Mouse (Mus musculus) CH12.LX (cell line): Measurements from ENCODE around the gene Zfp882. TPM values are rescaled to one million over a fixed set of nuclear protein-coding genes. Genes with fewer than 3 reads are reported as not detected.

Experiments used
- DNase-seq: peaks from one replicate; pipeline ENCODE4 v3.0.0-alpha.2; 2013; ENCODE audit errors: extremely low read depth
- H3K27ac ChIP-seq: 2 replicates; pipeline ENCODE4 v1.5.1; 2012; ENCODE audit warnings: low read depth, mild to moderate bottlenecking, control low read depth, moderate library complexity; ENCODE audit not compliant: insufficient read depth
- H3K27me3 ChIP-seq: replicated peaks from 2 replicates; pipeline ENCODE3; 2012; ENCODE audit warnings: inconsistent platforms
- H3K36me3 ChIP-seq, 2 experiments: replicated peaks in 1 of 2; 2 replicates each; pipeline versions ENCODE3 to v1.6.1; 2012; ENCODE audit warnings: inconsistent platforms in 1 of 2, low read length in 1 of 2, mild to moderate bottlenecking in 1 of 2, mixed read lengths in 1 of 2, moderate library complexity in 1 of 2; ENCODE audit not compliant: control insufficient read depth in 1 of 2, insufficient read depth in 1 of 2
- H3K4me1 ChIP-seq, 2 experiments: 2 replicates each; pipeline ENCODE4 v1.6.1; 2012; ENCODE audit warnings: inconsistent platforms in 1 of 2, moderate library complexity in 1 of 2; ENCODE audit not compliant: insufficient read depth in 2 of 2, control insufficient read depth in 1 of 2
- H3K4me2 ChIP-seq: 2 replicates; pipeline ENCODE4 v1.6.1; 2012; ENCODE audit warnings: low read depth, mild to moderate bottlenecking, control low read depth; ENCODE audit not compliant: poor library complexity, insufficient read depth, severe bottlenecking
- H3K4me3 ChIP-seq, 3 experiments: fragments of 150-350 bp in 1 of 3; sonication (generic) in 1 of 3; replicated peaks in 1 of 3; 2 replicates each; pipeline versions ENCODE3 to v1.5.1; 2011 to 2012; ENCODE audit warnings: low read depth in 2 of 3, low read length in 2 of 3, mild to moderate bottlenecking in 2 of 3, moderate library complexity in 2 of 3, control low read depth in 1 of 3, improper control_type of control experiment in 1 of 3, inconsistent platforms in 1 of 3, mixed read lengths in 1 of 3; ENCODE audit not compliant: poor library complexity in 1 of 3
- H3K79me2 ChIP-seq: replicated peaks from 2 replicates; pipeline ENCODE4 v1.6.1; 2012; ENCODE audit warnings: mild to moderate bottlenecking, moderate library complexity; ENCODE audit not compliant: control insufficient read depth, poor library complexity, insufficient read depth, severe bottlenecking; ENCODE audit errors: extremely low read depth
- H3K9ac ChIP-seq: 2 replicates; pipeline ENCODE4 v1.6.1; 2012; ENCODE audit warnings: low read depth, mild to moderate bottlenecking, control low read depth, moderate library complexity; ENCODE audit not compliant: insufficient read depth
- H3K9me3 ChIP-seq: replicated peaks from 2 replicates; pipeline ENCODE3; 2012; ENCODE audit warnings: low read length, inconsistent platforms, mixed read lengths
- CHD1 ChIP-seq: IDR thresholded peaks from 2 replicates; pipeline ENCODE4 v1.6.1; 2012; ENCODE audit warnings: low read depth, low read length, improper control_type of control experiment, inconsistent platforms
- ELF1 ChIP-seq: IDR thresholded peaks from 2 replicates; pipeline ENCODE4 v1.6.1; 2014; ENCODE audit warnings: low read depth, mild to moderate bottlenecking, inconsistent platforms, low read length, improper control_type of control experiment
- EP300 ChIP-seq: IDR thresholded peaks from 2 replicates; pipeline ENCODE4 v1.6.1; 2011; ENCODE audit warnings: low read length, improper control_type of control experiment
- HCFC1 ChIP-seq: IDR thresholded peaks from 2 replicates; pipeline ENCODE4 v1.6.1; 2012; ENCODE audit warnings: low read depth, mild to moderate bottlenecking, inconsistent platforms, low read length, improper control_type of control experiment
- IRF4 ChIP-seq: IDR thresholded peaks from 2 replicates; pipeline ENCODE4 v1.6.1; 2014; ENCODE audit warnings: low read depth, mild to moderate bottlenecking, inconsistent platforms, low read length, improper control_type of control experiment
- JUN ChIP-seq: IDR thresholded peaks from 2 replicates; pipeline ENCODE4 v1.6.1; 2011; ENCODE audit warnings: low read depth, mild to moderate bottlenecking, low read length, improper control_type of control experiment, moderate library complexity; ENCODE audit not compliant: insufficient read depth
- JUND ChIP-seq: conservative IDR thresholded peaks from 2 replicates; pipeline ENCODE4 v1.6.1; 2011; ENCODE audit warnings: low read depth, low read length, improper control_type of control experiment
- MAFK ChIP-seq: IDR thresholded peaks from 2 replicates; pipeline ENCODE4 v1.6.1; 2011; ENCODE audit warnings: low read length, improper control_type of control experiment; ENCODE audit not compliant: insufficient replicate concordance
- MAZ ChIP-seq: IDR thresholded peaks from 2 replicates; pipeline ENCODE4 v1.6.1; 2012; ENCODE audit warnings: low read depth, mild to moderate bottlenecking, inconsistent platforms, low read length, improper control_type of control experiment, moderate library complexity
- MEF2A ChIP-seq: IDR thresholded peaks from 2 replicates; pipeline ENCODE4 v1.6.1; 2014; ENCODE audit warnings: low read depth, mild to moderate bottlenecking, inconsistent platforms, low read length, improper control_type of control experiment, borderline replicate concordance
- MXI1 ChIP-seq: IDR thresholded peaks from 2 replicates; pipeline ENCODE4 v1.6.1; 2011; ENCODE audit warnings: mild to moderate bottlenecking, low read depth, low read length, improper control_type of control experiment
- PAX5 ChIP-seq: IDR thresholded peaks from 2 replicates; pipeline ENCODE4 v1.6.1; 2012; ENCODE audit warnings: low read length, inconsistent platforms, mixed read lengths
- POLR2AphosphoS2 ChIP-seq: IDR thresholded peaks from 2 replicates; pipeline ENCODE4 v1.6.1; 2011; ENCODE audit warnings: low read depth, low read length, improper control_type of control experiment
- RAD21 ChIP-seq: IDR thresholded peaks from 2 replicates; pipeline ENCODE4 v1.6.1; 2011; ENCODE audit warnings: low read depth, mild to moderate bottlenecking, low read length, improper control_type of control experiment, moderate library complexity
- RCOR1 ChIP-seq: conservative IDR thresholded peaks from 2 replicates; pipeline ENCODE4 v1.6.1; 2012; ENCODE audit warnings: low read depth, mild to moderate bottlenecking, inconsistent platforms, low read length, improper control_type of control experiment
- SIN3A ChIP-seq: IDR thresholded peaks from 2 replicates; pipeline ENCODE4 v1.6.1; 2012; ENCODE audit warnings: low read length, improper control_type of control experiment, inconsistent platforms
- SMC3 ChIP-seq: IDR thresholded peaks from 2 replicates; pipeline ENCODE4 v1.6.1; 2011; ENCODE audit warnings: low read depth, low read length, improper control_type of control experiment
- TCF12 ChIP-seq: IDR thresholded peaks from 2 replicates; pipeline ENCODE4 v1.6.1; 2014; ENCODE audit warnings: low read depth, mild to moderate bottlenecking, inconsistent platforms, low read length, improper control_type of control experiment
- USF1 ChIP-seq: IDR thresholded peaks from 2 replicates; pipeline ENCODE4 v1.6.1; 2014; ENCODE audit warnings: low read depth, mild to moderate bottlenecking, inconsistent platforms, low read length, improper control_type of control experiment
- USF2 ChIP-seq: conservative IDR thresholded peaks from 2 replicates; pipeline ENCODE4 v1.6.1; 2011; ENCODE audit warnings: low read depth, low read length, improper control_type of control experiment
- ZMIZ1 ChIP-seq: IDR thresholded peaks from 2 replicates; pipeline ENCODE4 v1.6.1; 2012; ENCODE audit warnings: low read depth, mild to moderate bottlenecking, inconsistent platforms, low read length, improper control_type of control experiment
- dilution Hi-C: fragments of 300-500 bp; cut with MboI; formaldehyde crosslinking; loops from 2 replicates; pipeline ENCODE4 v1.14.3; 2020; ENCODE audit warnings: low sequenced_read_pairs; ENCODE audit not compliant: extremely low pct_unique_long_range_greater_than_20kb, extremely low pct_ligation_motif_present
- in situ Hi-C: fragments of 300-500 bp; cut with MboI; formaldehyde crosslinking; loops from 3 replicates; pipeline ENCODE4 v1.14.3; 2019; ENCODE audit warnings: low sequenced_read_pairs, low pct_ligation_motif_present, low pct_unique_long_range_greater_than_20kb, mixed read lengths
- polyA plus RNA-seq: library from polyadenylated mRNA; unstranded; fragments of >175 nt; gene quantifications from 2 replicates; pipeline ENCODE4 v1.2.1, GENCODE M21; 2012; ENCODE audit warnings: low read depth; ENCODE audit not compliant: insufficient read length
- total RNA-seq, 2 experiments: library from RNA; depleted of rRNA; stranded (reverse); fragments of 300-350 nt in 1 of 2; fragments of >200 nt in 1 of 2; gene quantifications; 2 replicates each; pipeline ENCODE4 v1.2.3; 2012 to 2014

Gene Zfp882
- total and polyA plus RNA-seq, 3 experiments: 2.6 to 5.2 (median 4.0) TPM

- Histone ChIP-seq H3K4me1 (peaks cover 0 to 22% of the 10 kb centered on the region in 2 experiments; a peak in 2 of 4 replicates), H3K27me3 (no peaks in the 10 kb centered on the region), H3K27ac (no peak overlapping the region), H3K4me2 (no peak overlapping the region), H3K4me3 (no peak overlapping the region), H3K9ac (no peak overlapping the region), H3K79me2 (peaks cover 29% of the 10 kb centered on the region), H3K36me3 (peaks cover 0 to 6% of the 10 kb centered on the region in 2 experiments), H3K9me3 (no peaks in the 10 kb centered on the region)
- no peak for DNase-seq
- no peak for TF ChIP-seq HCFC1
- no peak for TF ChIP-seq SIN3A
- TF ChIP-seq POLR2AphosphoS2: no peak
- no peak for TF ChIP-seq EP300
- no peak for TF ChIP-seq USF2
- dilution Hi-C loops (no loop called here), in situ Hi-C loops (no loop called here)
Measured at GRCm38 (mm10) chr8:71954666-71955065, 46.3 kb downstream of the Zfp882 start.

- dilution Hi-C loops: no loop called here
- Histone ChIP-seq H3K9ac (no peak overlapping the region), H3K27me3 (no peaks in the 10 kb centered on the region), H3K27ac (no peak overlapping the region), H3K9me3 (peaks cover 11% of the 10 kb centered on the region)
- TF ChIP-seq SMC3 (no peak), POLR2AphosphoS2 (no peak), JUN (no peak), ELF1 (no peak), ZMIZ1 (no peak), CHD1 (no peak)
- TF ChIP-seq, all 38 proteins: peak for 0
- H3K4me1 ChIP-seq: peaks cover 0 to 21% of the 10 kb centered on the region in 2 experiments; a peak in 2 of 4 replicates
- H3K79me2 ChIP-seq: peaks cover 17% of the 10 kb centered on the region
- no peak overlapping the region for H3K4me2 ChIP-seq
- H3K36me3 ChIP-seq: peaks cover 8 to 45% of the 10 kb centered on the region in 2 experiments
- H3K4me3 ChIP-seq: no peak overlapping the region
- no peak for DNase-seq
- in situ Hi-C loops: no loop called here
Measured at GRCm38 (mm10) chr8:71960483-71960882, 52.1 kb downstream of the Zfp882 start.

GRCm38 (mm10) chr8:71961796-71962195 lies 53.4 kb downstream of the Zfp882 start:
- Histone ChIP-seq H3K4me2 (no peak overlapping the region), H3K79me2 (peaks cover 17% of the 10 kb centered on the region), H3K4me1 (peaks cover 0 to 21% of the 10 kb centered on the region in 2 experiments; a peak in 2 of 4 replicates), H3K4me3 (no peak overlapping the region), H3K27me3 (no peaks in the 10 kb centered on the region), H3K9me3 (peaks cover 19% of the 10 kb centered on the region), H3K36me3 (peaks cover 16 to 58% of the 10 kb centered on the region in 2 experiments), H3K9ac (no peak overlapping the region), H3K27ac (no peak overlapping the region)
- TF ChIP-seq PAX5 (no peak), USF1 (no peak), TCF12 (no peak), POLR2AphosphoS2 (no peak), RAD21 (no peak), IRF4 (no peak), JUN (no peak), ZMIZ1 (no peak), RCOR1 (no peak), MAZ (no peak), MAFK (no peak), MXI1 (no peak), JUND (no peak), MEF2A (no peak)
- in situ Hi-C loops (no loop called here), dilution Hi-C loops (no loop called here)
- no peak for DNase-seq
